Mouse (Mus musculus) ovary, postnatal 36 days (tissue): ENCODE data around the gene Stam.
"Not testable (repeated sequence)": the region's sequence is repeated elsewhere in the genome, so short reads cannot be mapped to it uniquely, and the experiment has no call there.

ENCODE experiments used
- DNase-seq: peaks from one replicate; pipeline ENCODE4 v3.0.0; 2022; ENCODE audit warnings: low spot score, mixed read lengths

Stam gene

GRCm38 (mm10) chr2:14073362-14074220 lies at the start of gene Stam:
Gene Stam, plus strand, starts transcription at chr2:14074098.
- DNase-seq = peak; percentile 88

- DNase-seq = no peak
These were observed 32.6 kb upstream of the Stam start for GRCm38 (mm10) chr2:14041249-14041648.

GRCm38 (mm10) chr2:14043011-14043410 lies 30.9 kb upstream of the Stam start:
- no peak for DNase-seq

- DNase-seq = no peak
These were observed 30.2 kb upstream of the Stam start for GRCm38 (mm10) chr2:14043577-14044170.

- peak; percentile 41 for DNase-seq
These were observed 25.5 kb upstream of the Stam start for GRCm38 (mm10) chr2:14048381-14048780.

GRCm38 (mm10) chr2:14048808-14049207 lies 25.1 kb upstream of the Stam start:
- DNase-seq = no peak

GRCm38 (mm10) chr2:14053618-14054017 lies 20.3 kb upstream of the Stam start:
- DNase-seq = no peak

- no peak for DNase-seq
These were observed 19.7 kb upstream of the Stam start for GRCm38 (mm10) chr2:14054163-14054562.

GRCm38 (mm10) chr2:14054716-14055115 lies 19.2 kb upstream of the Stam start:
- DNase-seq = no peak

- peak; percentile 69 for DNase-seq
These were observed 18.7 kb upstream of the Stam start for GRCm38 (mm10) chr2:14055168-14055565.

- peak; percentile 75 for DNase-seq
These were observed 18.1 kb upstream of the Stam start, which contains the start of gene Hacd1 for GRCm38 (mm10) chr2:14055566-14056331. Gene Hacd1, minus strand, starts transcription at chr2:14056135.

GRCm38 (mm10) chr2:14065704-14066650 lies 7.9 kb upstream of the Stam start:
- no peak for DNase-seq

GRCm38 (mm10) chr2:14069027-14069426 lies 4.9 kb upstream of the Stam start:
- no peak for DNase-seq

- no peak for DNase-seq
These were observed 3.4 kb upstream of the Stam start for GRCm38 (mm10) chr2:14070466-14070865.

GRCm38 (mm10) chr2:14073008-14073361 lies 913 bp upstream of the Stam start:
- DNase-seq = no peak

- DNase-seq = no peak
These were observed 463 bp downstream of the Stam start for GRCm38 (mm10) chr2:14074221-14074901.

- not testable (repeated sequence) for DNase-seq
These were observed 4.6 kb downstream of the Stam start for GRCm38 (mm10) chr2:14078527-14078926.

- DNase-seq = no peak
These were observed 26.6 kb downstream of the Stam start for GRCm38 (mm10) chr2:14100533-14100932.

- no peak for DNase-seq
These were observed 28.7 kb downstream of the Stam start for GRCm38 (mm10) chr2:14102603-14103002.

- no peak for DNase-seq
These were observed 30.0 kb downstream of the Stam start for GRCm38 (mm10) chr2:14103924-14104323.

GRCm38 (mm10) chr2:14107673-14108072 lies 33.8 kb downstream of the Stam start:
- DNase-seq = no peak
